Mouse (Mus musculus) CH12.LX (cell line): ENCODE data around the gene Inafm2.

Experiments used
- MAX ChIP-seq: IDR thresholded peaks from 2 replicates; pipeline ENCODE4 v1.6.1; 2011; ENCODE audit warnings: low read length, improper control_type of control experiment
- POLR2A ChIP-seq: IDR thresholded peaks from 2 replicates; pipeline ENCODE4 v1.6.1; 2011; ENCODE audit warnings: low read depth, mild to moderate bottlenecking, improper control_type of control experiment, low read length

- TF ChIP-seq MAX (no peak), POLR2A (no peak)
Observed at GRCm38 (mm10) chr2:118747301-118747960, 1.9 kb downstream of the Inafm2 start.
